Mouse (Mus musculus): ENCODE measurements around the gene Cog5. TPM values are rescaled to one million over a fixed set of nuclear protein-coding genes. Genes with fewer than 3 reads are reported as not detected.

Cog5 gene
- total and polyA plus RNA-seq, 3 experiments, result 27.1 to 28.4 TPM; not detected in 1

GRCm38 (mm10) chr12:31882736-31883135, 228.1 kb downstream of the Cog5 start:
- peaks cover 0 to 3% of the 10 kb centered on the region in 2 experiments; a peak in 2 of 4 replicates for H3K36me3 ChIP-seq (ENCODE audit: control insufficient read depth in 1 of 2, insufficient read depth in 2 of 2, low read length in 2 of 2)
- no peak for DNase-seq (ENCODE audit: low read depth, low spot score)
- TF ChIP-seq POLR2A (IDR thresholded peaks at IDR 0.05; ENCODE audit: control insufficient read depth in 1 of 2, insufficient read depth in 1 of 2, low read depth in 1 of 2, low read length in 2 of 2, poor library complexity in 1 of 2), result no peak
- no peak overlapping the region for H3K9ac ChIP-seq (ENCODE audit: control insufficient read depth, low read depth, low read length, poor library complexity, severe bottlenecking)
- no peak overlapping the region for H3K4me3 ChIP-seq (ENCODE audit: control insufficient read depth in 1 of 2, insufficient read depth in 1 of 2, low read depth in 2 of 2, low read length in 2 of 2)
- H3K9me3 ChIP-seq (replicated peaks; ENCODE audit: insufficient read depth, low read length), result no peaks in the 10 kb centered on the region
- no peak overlapping the region for H3K27ac ChIP-seq (ENCODE audit: control insufficient read depth, low read depth, low read length)
- H3K27me3 ChIP-seq (ENCODE audit: control insufficient read depth in 1 of 2, insufficient read depth in 2 of 2, low read length in 2 of 2), result no peaks in the 10 kb centered on the region
- no peaks in the 10 kb centered on the region for H3K4me1 ChIP-seq (ENCODE audit: control insufficient read depth in 1 of 2, insufficient read depth in 2 of 2, low read length in 2 of 2)
- no peaks in the 10 kb centered on the region for H3K79me2 ChIP-seq (ENCODE audit: control insufficient read depth, insufficient read depth, low read length, poor library complexity)

- H3K9ac ChIP-seq (ENCODE audit: control insufficient read depth, low read depth, low read length, poor library complexity, severe bottlenecking), result no peak overlapping the region
- H3K27ac ChIP-seq (ENCODE audit: control insufficient read depth, low read depth, low read length), result no peak overlapping the region
- H3K9me3 ChIP-seq (replicated peaks; ENCODE audit: insufficient read depth, low read length), result no peaks in the 10 kb centered on the region
- no peak overlapping the region for H3K4me3 ChIP-seq (ENCODE audit: control insufficient read depth in 1 of 2, insufficient read depth in 1 of 2, low read depth in 2 of 2, low read length in 2 of 2)
- no peaks in the 10 kb centered on the region for H3K4me1 ChIP-seq (ENCODE audit: control insufficient read depth in 1 of 2, insufficient read depth in 2 of 2, low read length in 2 of 2)
- TF ChIP-seq MAX (IDR thresholded peaks at IDR 0.05; ENCODE audit: low read length), result no peak
- no peak for TF ChIP-seq CTCF (IDR thresholded peaks at IDR 0.05 in 2 of 3, conservative IDR thresholded peaks at IDR 0.05 in 1 of 3; ENCODE audit: control insufficient read depth in 1 of 3, insufficient read depth in 1 of 3, low read depth in 2 of 3, low read length in 3 of 3, poor library complexity in 1 of 3, severe bottlenecking in 1 of 3)
- no peak for TF ChIP-seq RCOR1 (IDR thresholded peaks at IDR 0.05; ENCODE audit: low read depth, low read length)
- no peak for TF ChIP-seq TAL1 (IDR thresholded peaks at IDR 0.05; ENCODE audit: low read length)
- no peak for TF ChIP-seq RAD21 (IDR thresholded peaks at IDR 0.05; ENCODE audit: low read depth, low read length)
- TF ChIP-seq SIN3A (IDR thresholded peaks at IDR 0.05; ENCODE audit: low read length), result no peak
- TF ChIP-seq BHLHE40 (IDR thresholded peaks at IDR 0.05; ENCODE audit: borderline replicate concordance, low read depth, low read length), result no peak
- no peak for TF ChIP-seq NELFE (IDR thresholded peaks at IDR 0.05; ENCODE audit: low read depth, low read length)
- no peak for TF ChIP-seq MYB (IDR thresholded peaks at IDR 0.05; ENCODE audit: low read depth, low read length)
- TF ChIP-seq JUND (IDR thresholded peaks at IDR 0.05; ENCODE audit: low read depth, low read length), result no peak
- no peak for TF ChIP-seq USF1 (IDR thresholded peaks at IDR 0.05; ENCODE audit: low read depth, low read length)
- TF ChIP-seq MEF2A (IDR thresholded peaks at IDR 0.05; ENCODE audit: extremely low read depth, insufficient replicate concordance, low read depth, low read length, poor library complexity, severe bottlenecking), result no peak
- TF ChIP-seq POLR2AphosphoS2 (IDR thresholded peaks at IDR 0.05; ENCODE audit: low read length), result no peak
- TF ChIP-seq MAZ (IDR thresholded peaks at IDR 0.05; ENCODE audit: low read depth, low read length), result no peak
- no peak for TF ChIP-seq MAFK (IDR thresholded peaks at IDR 0.05; ENCODE audit: borderline replicate concordance, low read depth, low read length)
- no peak for TF ChIP-seq NRF1 (IDR thresholded peaks at IDR 0.05; ENCODE audit: insufficient read depth, low read depth, low read length, poor library complexity, severe bottlenecking)
- TF ChIP-seq GATA1 (IDR thresholded peaks at IDR 0.05; ENCODE audit: low read depth, low read length), result no peak
- TF ChIP-seq UBTF (IDR thresholded peaks at IDR 0.05; ENCODE audit: borderline replicate concordance, insufficient read depth, low read depth, low read length), result no peak
- no peak for DNase-seq (ENCODE audit: low read depth, low spot score)
- H3K27me3 ChIP-seq (ENCODE audit: control insufficient read depth in 1 of 2, insufficient read depth in 2 of 2, low read length in 2 of 2), result no peaks in the 10 kb centered on the region
- no peaks in the 10 kb centered on the region for H3K79me2 ChIP-seq (ENCODE audit: control insufficient read depth, insufficient read depth, low read length, poor library complexity)
- H3K36me3 ChIP-seq (ENCODE audit: control insufficient read depth in 1 of 2, insufficient read depth in 2 of 2, low read length in 2 of 2), result peaks cover 0 to 6% of the 10 kb centered on the region in 2 experiments; a peak in 3 of 4 replicates
Measured at GRCm38 (mm10) chr12:31884365-31884764, 229.7 kb downstream of the Cog5 start.
